Mouse (Mus musculus): ENCODE data around the gene Pak2. TPM values are rescaled to one million over a fixed set of nuclear protein-coding genes. Genes with fewer than 3 reads are reported as not detected.

The Pak2 gene
- polyA plus RNA-seq, 2 experiments from 2014 or later, result 67.6 to 72.8 TPM

GRCm38 (mm10) chr16:31996371-31996770, 82.8 kb downstream of the Pak2 start:
- no peak for ATAC-seq

- no peak for ATAC-seq
Measured at GRCm38 (mm10) chr16:31993946-31994345, 85.2 kb downstream of the Pak2 start.

GRCm38 (mm10) chr16:31993195-31993594, 85.9 kb downstream of the Pak2 start:
- ATAC-seq, result no peak

- ATAC-seq, result no peak
Measured at GRCm38 (mm10) chr16:31992039-31992438, 87.1 kb downstream of the Pak2 start.

- ATAC-seq, result no peak
Measured at GRCm38 (mm10) chr16:31980946-31981345, 98.2 kb downstream of the Pak2 start.

- no peak for ATAC-seq
Measured at GRCm38 (mm10) chr16:31979501-31979900, 99.6 kb downstream of the Pak2 start.

- no peak for ATAC-seq
Measured at GRCm38 (mm10) chr16:31975258-31975657, 103.9 kb downstream of the Pak2 start.

Other genes starting within 250 kb of the Pak2 start
- gene Meltf, start 200.5 kb downstream of the Pak2 start, polyA plus RNA-seq (2017; shearing (Covaris generic)), result not detected
- under 1 TPM; 0.44 to 0.64 TPM for gene Pigz, start 145.5 kb downstream of the Pak2 start, polyA plus RNA-seq (2017; shearing (Covaris generic))
- gene 0610012G03Rik, start 130.8 kb downstream of the Pak2 start, polyA plus RNA-seq (2017; shearing (Covaris generic)), result 1 to 10 TPM; 5.5 to 7.3 TPM
- 10 to 100 TPM; 32.3 to 38.7 TPM for gene Ncbp2, start 130.8 kb downstream of the Pak2 start, polyA plus RNA-seq (2017; shearing (Covaris generic))
- 1 to 10 TPM; 9.4 to 9.5 TPM for gene Senp5, start 76.1 kb downstream of the Pak2 start, polyA plus RNA-seq (2017; shearing (Covaris generic))
- gene Pigx, start 20.4 kb upstream of the Pak2 start, polyA plus RNA-seq (2017; shearing (Covaris generic)), result 100 to 1,000 TPM; 138 to 151 TPM
- 10 to 100 TPM; 35.3 to 39.2 TPM for gene Cep19, start 20.5 kb upstream of the Pak2 start, polyA plus RNA-seq (2017; shearing (Covaris generic))
- 10 to 100 TPM; 65.3 to 71.7 TPM for gene Nrros, start 86.3 kb upstream of the Pak2 start, polyA plus RNA-seq (2017; shearing (Covaris generic))
- not detected for gene Bex6, start 100.5 kb upstream of the Pak2 start, polyA plus RNA-seq (2017; shearing (Covaris generic))
- gene Fbxo45, start 167.8 kb upstream of the Pak2 start, polyA plus RNA-seq (2017; shearing (Covaris generic)), result 1 to 10 TPM; 3.5 to 4.2 TPM
- 10 to 100 TPM; 12.5 to 16.2 TPM for gene Wdr53, start 167.9 kb upstream of the Pak2 start, polyA plus RNA-seq (2017; shearing (Covaris generic))
- gene Smco1, start 192.1 kb upstream of the Pak2 start, polyA plus RNA-seq (2017; shearing (Covaris generic)), result not detected
- 10 to 100 TPM; 10.1 to 12.7 TPM for gene Rnf168, start 198.1 kb upstream of the Pak2 start, polyA plus RNA-seq (2017; shearing (Covaris generic))